In genomic region chr1:172376758-172377458, GRCm38 (mm10) we compare ENCODE assay signal across 8 mouse cellular contexts. TPM values are rescaled to one million over a fixed set of nuclear protein-coding genes. Genes with fewer than 3 reads are reported as not detected.
A peak's percentile ranks its signal among the peaks of the same experiment; 100 is the strongest.
DNase-seq lines count a peak whose midpoint lies in the region; ATAC-seq and TF ChIP-seq lines count a peak whose summit lies in the region.

No protein-coding gene starts in this region.

- H3K4me2 ChIP-seq in CH12.LX (ENCODE audit: insufficient read depth, low read depth, poor library complexity, severe bottlenecking): peak overlapping the region; percentile 100
- peak overlapping the region; percentile 96 for H3K4me2 ChIP-seq in embryonic facial prominence, embryonic 15.5 days (replicated peaks)
- H3K4me2 ChIP-seq in hindbrain, embryonic 12.5 days (replicated peaks): peak overlapping the region; percentile 99
- H3K4me2 ChIP-seq in liver, embryonic 15.5 days: peak overlapping the region; percentile 98
- peak overlapping the region; percentile 99 for H3K4me2 ChIP-seq in neural tube, embryonic 15.5 days

- no peak for TF ChIP-seq RAD21 in CH12.LX (IDR thresholded peaks at IDR 0.05; ENCODE audit: low read depth, low read length)

- TF ChIP-seq EP300 in CH12.LX (IDR thresholded peaks at IDR 0.05; ENCODE audit: low read length): no peak

- H3K27ac ChIP-seq in gastrocnemius, adult 2 months: peak overlapping the region; percentile 93
- peak overlapping the region; percentile 8 for H3K27ac ChIP-seq in CH12.LX (ENCODE audit: insufficient read depth, low read depth)
- peak overlapping the region; percentile 79; the same call in 1 of the 2 replicates for H3K27ac ChIP-seq in embryonic facial prominence, embryonic 15.5 days (replicated peaks)
- peak overlapping the region; percentile 66 for H3K27ac ChIP-seq in hindbrain, embryonic 12.5 days
- H3K27ac ChIP-seq in liver, embryonic 15.5 days (replicated peaks): peak overlapping the region; percentile 77
- peak overlapping the region; percentile 82 for H3K27ac ChIP-seq in neural tube, embryonic 15.5 days (replicated peaks)

- no peaks in the 10 kb centered on the region for H3K27me3 ChIP-seq in CH12.LX (replicated peaks)
- H3K27me3 ChIP-seq in embryonic facial prominence, embryonic 15.5 days: no peaks in the 10 kb centered on the region
- no peaks in the 10 kb centered on the region for H3K27me3 ChIP-seq in hindbrain, embryonic 12.5 days
- H3K27me3 ChIP-seq in liver, embryonic 15.5 days: no peaks in the 10 kb centered on the region
- no peaks in the 10 kb centered on the region for H3K27me3 ChIP-seq in neural tube, embryonic 15.5 days (replicated peaks)

- no peak for TF ChIP-seq CTCF in gastrocnemius, adult 2 months (IDR thresholded peaks at IDR 0.05)
- TF ChIP-seq CTCF in CH12.LX (conservative IDR thresholded peaks at IDR 0.05 in 1 of 2, IDR thresholded peaks at IDR 0.05 in 1 of 2; ENCODE audit: low read depth in 2 of 2, low read length in 2 of 2): no peak

- no peak for TF ChIP-seq POLR2A in CH12.LX (IDR thresholded peaks at IDR 0.05; ENCODE audit: low read depth, low read length)

- H3K79me2 ChIP-seq in CH12.LX (replicated peaks; ENCODE audit: control insufficient read depth, extremely low read depth, insufficient read depth, poor library complexity, severe bottlenecking): peaks cover 43% of the 10 kb centered on the region

- dilution Hi-C loops in CH12.LX (cut with MboI; ENCODE audit: extremely low pct_ligation_motif_present, extremely low pct_unique_long_range_greater_than_20kb, low sequenced_read_pairs): no loop called here

- WGBS in embryonic facial prominence, embryonic 15.5 days: 2% methylated on average over 62 of the region's 62 CpGs
- WGBS in hindbrain, embryonic 12.5 days: 3% methylated on average over 62 of the region's 62 CpGs
- 2% methylated on average over 62 of the region's 62 CpGs for WGBS in liver, embryonic 15.5 days (ENCODE audit: insufficient replicate concordance)
- WGBS in neural tube, embryonic 15.5 days: 3% methylated on average over 62 of the region's 62 CpGs

- ATAC-seq in embryonic facial prominence, embryonic 15.5 days (ENCODE audit: insufficient number of reproducible peaks, low FRiP score, low TSS enrichment, low read depth): no peak
- no peak; the same call in none of the 2 replicates for ATAC-seq in hindbrain, embryonic 12.5 days (ENCODE audit: low FRiP score)
- peak; percentile 57 for ATAC-seq in liver, embryonic 15.5 days (ENCODE audit: insufficient read depth)
- peak; percentile 76 for ATAC-seq in neural tube, embryonic 15.5 days (ENCODE audit: low FRiP score)

- peaks cover 8 to 34% of the 10 kb centered on the region in 2 experiments for H3K36me3 ChIP-seq in CH12.LX (replicated peaks in 1 of 2; ENCODE audit: control insufficient read depth in 1 of 2, insufficient read depth in 1 of 2, low read length in 1 of 2)
- H3K36me3 ChIP-seq in embryonic facial prominence, embryonic 15.5 days: peaks cover 18% of the 10 kb centered on the region
- H3K36me3 ChIP-seq in hindbrain, embryonic 12.5 days: peaks cover 9% of the 10 kb centered on the region; the same call in 1 of the 2 replicates
- H3K36me3 ChIP-seq in liver, embryonic 15.5 days (replicated peaks): peaks cover 16% of the 10 kb centered on the region
- H3K36me3 ChIP-seq in neural tube, embryonic 15.5 days: peaks cover 19% of the 10 kb centered on the region; the same call in 1 of the 2 replicates

- intact Hi-C loops in gastrocnemius, adult 2 months (cut with DNase I): loop anchor here (5.0 to 10.0 kb wide), 2 partner anchors 295 to 872 kb away; partner anchors contain the start of genes Alyref2, Copa and Ncstn

- peaks cover 0 to 45% of the 10 kb centered on the region in 2 experiments; a peak in 2 of 4 replicates for H3K4me1 ChIP-seq in CH12.LX (ENCODE audit: control insufficient read depth in 1 of 2, insufficient read depth in 2 of 2)
- H3K4me1 ChIP-seq in embryonic facial prominence, embryonic 15.5 days: peaks cover 13% of the 10 kb centered on the region
- H3K4me1 ChIP-seq in hindbrain, embryonic 12.5 days: peaks cover 21% of the 10 kb centered on the region
- peaks cover 28% of the 10 kb centered on the region for H3K4me1 ChIP-seq in liver, embryonic 15.5 days (replicated peaks)
- peaks cover 39% of the 10 kb centered on the region for H3K4me1 ChIP-seq in neural tube, embryonic 15.5 days

- no peaks in the 10 kb centered on the region for H3K9me3 ChIP-seq in CH12.LX (replicated peaks; ENCODE audit: low read length)
- no peaks in the 10 kb centered on the region for H3K9me3 ChIP-seq in embryonic facial prominence, embryonic 15.5 days (replicated peaks)
- H3K9me3 ChIP-seq in hindbrain, embryonic 12.5 days (replicated peaks): no peaks in the 10 kb centered on the region
- H3K9me3 ChIP-seq in liver, embryonic 15.5 days (replicated peaks): no peaks in the 10 kb centered on the region
- H3K9me3 ChIP-seq in neural tube, embryonic 15.5 days (replicated peaks): no peaks in the 10 kb centered on the region

- H3K9ac ChIP-seq in CH12.LX (ENCODE audit: insufficient read depth, low read depth): peak overlapping the region; percentile 77
- peak overlapping the region; percentile 65 for H3K9ac ChIP-seq in embryonic facial prominence, embryonic 15.5 days
- peak overlapping the region; percentile 82 for H3K9ac ChIP-seq in hindbrain, embryonic 12.5 days
- H3K9ac ChIP-seq in liver, embryonic 15.5 days: peak overlapping the region; percentile 85
- peak overlapping the region; percentile 78 for H3K9ac ChIP-seq in neural tube, embryonic 15.5 days (replicated peaks)

- H3K4me3 ChIP-seq in gastrocnemius, adult 2 months: peak overlapping the region; percentile 91
- peak overlapping the region; percentile 78 to 96 (median 81) for H3K4me3 ChIP-seq in CH12.LX (replicated peaks in 1 of 3; ENCODE audit: low read depth in 2 of 3, low read length in 2 of 3, poor library complexity in 1 of 3)
- peak overlapping the region; percentile 98 for H3K4me3 ChIP-seq in embryonic facial prominence, embryonic 15.5 days (replicated peaks)
- H3K4me3 ChIP-seq in hindbrain, embryonic 12.5 days: peak overlapping the region; percentile 75
- H3K4me3 ChIP-seq in liver, embryonic 15.5 days (replicated peaks): peak overlapping the region; percentile 98
- H3K4me3 ChIP-seq in neural tube, embryonic 15.5 days (replicated peaks): peak overlapping the region; percentile 75

- no peak for DNase-seq in gastrocnemius, adult 2 months
- no peak for DNase-seq in gastrocnemius, postnatal 25 days
- DNase-seq in CH12.LX (ENCODE audit: extremely low read depth): no peak
- no peak for DNase-seq in right cerebral cortex, adult 18-20 months

- in situ Hi-C loops in CH12.LX (cut with MboI; ENCODE audit: low pct_ligation_motif_present, low pct_unique_long_range_greater_than_20kb, low sequenced_read_pairs): no loop called here

TF ChIP-seq in CH12.LX, 34 proteins besides CTCF, POLR2A, EP300 and RAD21:
- 0 out of 2 replicates have a peak, but pooled peaks have one; percentile 9 for TF ChIP-seq MAX (IDR thresholded peaks at IDR 0.05; ENCODE audit: low read length)
- TF ChIP-seq ZC3H11A (IDR thresholded peaks at IDR 0.05; ENCODE audit: low read depth, low read length): no peak

RNA-seq across cellular contexts. Expression of gene Pigm, which starts 0.6 kb away (rescaled TPM):
- 1 to 10 TPM; 3.8 to 3.9 TPM for total RNA-seq in gastrocnemius, adult 2 months (2021)
- total RNA-seq in gastrocnemius, postnatal 25 days (2021): 1 to 10 TPM; 3.4 to 3.6 TPM
- total RNA-seq in CH12.LX (2012; rRNA removed): 8.6 and 9.5 TPM in 2 replicates
- 13.8 and 14.3 TPM in 2 replicates for total RNA-seq in CH12.LX (2014; rRNA removed)
- 8.7 and 10.7 TPM in 2 replicates for polyA plus RNA-seq in CH12.LX (2012; ENCODE audit: insufficient read length, low read depth)
- polyA plus RNA-seq in embryonic facial prominence, embryonic 15.5 days (2015; fragmentation: Nextera tagmentation; extraction: Ambion mirVana): 5.7 and 5.9 TPM in 2 replicates
- 9.4 and 9.8 TPM in 2 replicates for polyA plus RNA-seq in hindbrain, embryonic 12.5 days (2016; fragmentation: Nextera tagmentation; extraction: Ambion mirVana)
- 1.7 and 1.9 TPM in 2 replicates for polyA plus RNA-seq in liver, embryonic 15.5 days (2015; fragmentation: Nextera tagmentation; extraction: Ambion mirVana)
- 3.7 and 3.8 TPM in 2 replicates for polyA plus RNA-seq in neural tube, embryonic 15.5 days (2015; fragmentation: Nextera tagmentation; extraction: Ambion mirVana)

RNA-seq across cellular contexts. Expression of gene Kcnj10, which starts 35.9 kb away (rescaled TPM):
- total RNA-seq in gastrocnemius, adult 2 months (2021): under 1 TPM in 1 of 2 experiments, not detected in 1; 0.06 TPM
- total RNA-seq in gastrocnemius, postnatal 25 days (2021): under 1 TPM; 0.08 to 0.13 TPM
- total RNA-seq in CH12.LX (2012; rRNA removed) (0.08 and 0.13 TPM in 2 replicates), CH12.LX (2014; rRNA removed) (not detected in 2 replicates)
- polyA plus RNA-seq in CH12.LX (2012; ENCODE audit: insufficient read length, low read depth): 0.06 TPM in 1 of 2 replicates, not detected in the other
- polyA plus RNA-seq in embryonic facial prominence, embryonic 15.5 days (2015; fragmentation: Nextera tagmentation; extraction: Ambion mirVana): 0.09 and 0.14 TPM in 2 replicates
- 0.53 and 0.83 TPM in 2 replicates for polyA plus RNA-seq in hindbrain, embryonic 12.5 days (2016; fragmentation: Nextera tagmentation; extraction: Ambion mirVana)
- polyA plus RNA-seq in liver, embryonic 15.5 days (2015; fragmentation: Nextera tagmentation; extraction: Ambion mirVana): 0.09 and 0.12 TPM in 2 replicates
- 2.3 and 2.5 TPM in 2 replicates for polyA plus RNA-seq in neural tube, embryonic 15.5 days (2015; fragmentation: Nextera tagmentation; extraction: Ambion mirVana)

RNA-seq across cellular contexts. Expression of gene Kcnj9, which starts 47.8 kb away (rescaled TPM):
- total RNA-seq in gastrocnemius, adult 2 months (2021): not detected
- not detected for total RNA-seq in gastrocnemius, postnatal 25 days (2021)
- 0.04 TPM in 1 of 2 replicates, not detected in the other for total RNA-seq in CH12.LX (2012; rRNA removed)
- total RNA-seq in CH12.LX (2014; rRNA removed): not detected in 2 replicates
- 0.07 and 0.10 TPM in 2 replicates for polyA plus RNA-seq in CH12.LX (2012; ENCODE audit: insufficient read length, low read depth)
- 0.14 and 0.28 TPM in 2 replicates for polyA plus RNA-seq in embryonic facial prominence, embryonic 15.5 days (2015; fragmentation: Nextera tagmentation; extraction: Ambion mirVana)
- polyA plus RNA-seq in hindbrain, embryonic 12.5 days (2016; fragmentation: Nextera tagmentation; extraction: Ambion mirVana): 1.2 and 2.0 TPM in 2 replicates
- 0.03 TPM in 1 of 2 replicates, not detected in the other for polyA plus RNA-seq in liver, embryonic 15.5 days (2015; fragmentation: Nextera tagmentation; extraction: Ambion mirVana)
- polyA plus RNA-seq in neural tube, embryonic 15.5 days (2015; fragmentation: Nextera tagmentation; extraction: Ambion mirVana): 2.5 and 3.2 TPM in 2 replicates

Comparison
In these comparisons a context has a peak if more than half of its experiments do, and no peak if none do; other contexts are left out.
1. H3K27ac ChIP-seq: peak in every context shown above with its lines; median percentile 93 in gastrocnemius, adult 2 months; 82 in neural tube, embryonic 15.5 days; 79 in embryonic facial prominence, embryonic 15.5 days; 77 in liver, embryonic 15.5 days; 66 in hindbrain, embryonic 12.5 days; 8 in CH12.LX.
2. ATAC-seq: peak in liver, embryonic 15.5 days (single experiment) and neural tube, embryonic 15.5 days (single experiment); none in embryonic facial prominence, embryonic 15.5 days (single experiment) and hindbrain, embryonic 12.5 days (single experiment).
3. Peak in every context shown above with its lines, with median percentiles within 50 percentile points of each other: H3K4me3 ChIP-seq, H3K4me2 ChIP-seq and H3K9ac ChIP-seq.